Mouse (Mus musculus): ENCODE results near the gene Rad51. TPM values are rescaled to one million over a fixed set of nuclear protein-coding genes. Genes with fewer than 3 reads are reported as not detected.
A peak's percentile ranks its signal among the peaks of the same experiment; 100 is the strongest.

Gene Rad51
- polyA plus RNA-seq, 1 experiment from 2014 or later = 57.7 TPM

DNA sequence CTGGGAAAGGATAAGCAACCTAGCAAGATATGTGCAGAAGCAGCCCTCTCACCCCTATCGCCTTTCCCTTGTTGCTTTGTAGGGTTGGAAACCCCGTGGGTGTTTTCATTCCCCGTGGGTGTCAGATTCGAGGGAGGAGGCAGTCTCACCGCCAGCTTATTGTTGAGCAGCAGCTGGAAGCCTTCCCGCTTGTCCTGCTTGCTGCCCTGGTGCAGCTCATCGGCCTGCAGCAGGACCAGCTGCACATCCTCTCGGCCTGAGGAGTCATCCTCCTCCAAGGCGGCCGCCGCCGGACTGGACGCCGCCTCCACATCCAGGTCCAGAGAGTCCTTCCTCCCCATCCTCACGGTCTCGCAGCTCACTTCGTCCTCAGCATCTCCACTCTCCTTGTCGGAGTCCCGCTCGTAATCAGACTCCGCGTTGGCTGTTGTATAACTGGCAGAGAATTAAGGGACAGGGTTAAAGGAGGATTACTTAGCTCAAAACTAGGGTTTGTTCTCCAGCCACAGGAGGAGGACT is 34.6 kb downstream of the Rad51 start:
- no peak overlapping the region for H3K4me2 ChIP-seq (replicated peaks)
- no peak overlapping the region for H3K9ac ChIP-seq
- ATAC-seq (ENCODE audit: insufficient number of reproducible peaks, insufficient read depth, low FRiP score, low TSS enrichment) = no peak
- WGBS = 86% methylated on average over 22 of the region's 22 CpGs
- H3K4me3 ChIP-seq = no peak overlapping the region
- peaks cover 92% of the 10 kb centered on the region for H3K36me3 ChIP-seq
- no peaks in the 10 kb centered on the region for H3K9me3 ChIP-seq
- no peaks in the 10 kb centered on the region for H3K27me3 ChIP-seq
- H3K27ac ChIP-seq = no peak overlapping the region
- no peaks in the 10 kb centered on the region for H3K4me1 ChIP-seq

DNA sequence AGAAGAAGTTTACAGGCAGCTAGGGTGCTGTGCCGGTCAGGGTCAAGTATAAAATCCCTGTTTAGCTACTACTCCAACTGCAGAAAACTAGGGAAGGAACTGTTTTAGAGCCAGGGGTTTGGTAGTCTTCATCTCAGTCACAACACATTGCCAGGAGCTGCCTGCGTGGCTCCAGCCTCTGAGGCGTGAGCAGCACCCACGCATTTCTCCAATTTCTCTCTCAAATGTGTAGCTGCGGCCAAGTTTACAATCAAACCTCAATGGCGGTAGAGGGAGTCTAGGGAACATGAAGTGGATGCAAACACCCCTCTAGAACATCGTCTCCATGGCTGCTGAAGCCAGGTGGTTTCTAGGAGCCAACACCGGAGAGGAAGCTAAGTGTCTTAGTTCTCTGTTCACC is 35.2 kb downstream of the Rad51 start:
- ATAC-seq (ENCODE audit: insufficient number of reproducible peaks, insufficient read depth, low FRiP score, low TSS enrichment) = no peak
- peaks cover 92% of the 10 kb centered on the region for H3K36me3 ChIP-seq

GRCm38 (mm10) chr2:119152255-119152654 is 39.7 kb downstream of the Rad51 start:
- WGBS = 91% methylated on average over 6 of the region's 6 CpGs
- Histone ChIP-seq H3K36me3 (peaks cover 72% of the 10 kb centered on the region), H3K4me2 (replicated peaks) (no peak overlapping the region), H3K4me3 (no peak overlapping the region), H3K4me1 (peaks cover 12% of the 10 kb centered on the region; the same call in 1 of the 2 replicates), H3K27ac (no peak overlapping the region), H3K9ac (no peak overlapping the region), H3K9me3 (no peaks in the 10 kb centered on the region), H3K27me3 (no peaks in the 10 kb centered on the region)
- ATAC-seq (ENCODE audit: insufficient number of reproducible peaks, insufficient read depth, low FRiP score, low TSS enrichment) = no peak

More for the DNA sequence above, 35.2 kb downstream of the Rad51 start:
- Histone ChIP-seq H3K9ac (no peak overlapping the region), H3K4me1 (no peaks in the 10 kb centered on the region), H3K9me3 (no peaks in the 10 kb centered on the region), H3K27me3 (no peaks in the 10 kb centered on the region), H3K27ac (no peak overlapping the region), H3K4me2 (replicated peaks) (no peak overlapping the region), H3K4me3 (no peak overlapping the region)
- WGBS = 91% methylated on average over 8 of the region's 8 CpGs

- Histone ChIP-seq H3K9ac (no peak overlapping the region), H3K27me3 (no peaks in the 10 kb centered on the region), H3K4me1 (peaks cover 12% of the 10 kb centered on the region; the same call in 1 of the 2 replicates), H3K27ac (no peak overlapping the region), H3K9me3 (no peaks in the 10 kb centered on the region), H3K36me3 (peaks cover 47% of the 10 kb centered on the region), H3K4me3 (no peak overlapping the region), H3K4me2 (replicated peaks) (0 out of 2 replicates have a peak overlapping the region, but pooled peaks have one; percentile 5)
- 85% methylated on average over 2 of the region's 2 CpGs for WGBS
- ATAC-seq (ENCODE audit: insufficient number of reproducible peaks, insufficient read depth, low FRiP score, low TSS enrichment) = no peak
These were observed 42.1 kb downstream of the Rad51 start for GRCm38 (mm10) chr2:119154683-119155082.

GRCm38 (mm10) chr2:119155388-119155787 is 42.8 kb downstream of the Rad51 start:
- WGBS = 86% methylated on average over 9 of the region's 9 CpGs
- Histone ChIP-seq H3K4me2 (replicated peaks) (peak overlapping the region; percentile 98), H3K4me1 (peaks cover 12% of the 10 kb centered on the region; the same call in 1 of the 2 replicates), H3K4me3 (peak overlapping the region; percentile 99), H3K9me3 (no peaks in the 10 kb centered on the region), H3K27ac (no peak overlapping the region), H3K36me3 (peaks cover 40% of the 10 kb centered on the region), H3K27me3 (no peaks in the 10 kb centered on the region), H3K9ac (no peak overlapping the region)
- no peak for ATAC-seq (ENCODE audit: insufficient number of reproducible peaks, insufficient read depth, low FRiP score, low TSS enrichment)

DNA sequence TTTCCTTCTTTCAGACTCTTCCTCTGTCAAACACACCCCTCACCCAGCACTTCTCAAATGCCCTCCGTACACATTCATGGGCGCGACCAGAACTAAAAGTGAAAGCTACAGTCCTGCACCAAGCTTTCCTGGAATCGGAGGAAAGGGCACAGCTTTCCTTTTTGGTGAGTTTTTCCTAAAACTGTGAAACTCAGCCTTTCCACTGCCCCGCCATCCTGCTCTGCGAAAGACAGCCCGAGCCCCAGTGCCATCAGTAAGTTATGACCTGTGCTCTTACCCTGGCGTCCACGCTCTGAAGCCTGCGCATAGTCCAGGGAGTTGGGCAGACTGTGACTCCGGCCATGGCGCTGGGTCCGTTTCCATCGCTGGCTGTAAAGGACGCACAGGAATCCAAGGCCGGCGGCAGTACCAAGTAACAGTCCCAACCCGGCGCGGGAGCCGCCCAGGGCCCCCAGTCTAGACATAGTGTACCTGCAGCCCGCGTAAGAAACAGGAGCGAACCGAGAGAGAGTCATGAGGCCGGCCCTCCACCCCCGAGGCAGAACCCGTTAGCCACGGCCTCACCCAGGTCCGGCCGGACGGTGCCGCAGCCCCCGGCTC is 43.6 kb downstream of the Rad51 start:
- Histone ChIP-seq H3K4me1 (peaks cover 12% of the 10 kb centered on the region; the same call in 1 of the 2 replicates), H3K4me3 (peak overlapping the region; percentile 99), H3K36me3 (peaks cover 33% of the 10 kb centered on the region), H3K27me3 (no peaks in the 10 kb centered on the region), H3K4me2 (replicated peaks) (peak overlapping the region; percentile 98), H3K27ac (peak overlapping the region; percentile 41; the same call in 1 of the 2 replicates), H3K9me3 (no peaks in the 10 kb centered on the region), H3K9ac (peak overlapping the region; percentile 88)
- peak; percentile 49 for ATAC-seq (ENCODE audit: insufficient number of reproducible peaks, insufficient read depth, low FRiP score, low TSS enrichment)
- 6% methylated on average over 34 of the region's 34 CpGs for WGBS

GRCm38 (mm10) chr2:119156681-119157572 is 44.3 kb downstream of the Rad51 start, which contains the start of gene Rmdn3:
TSS of gene Rmdn3 (minus strand) at chr2:119157034.
- 1% methylated on average over 56 of the region's 57 CpGs for WGBS
- Histone ChIP-seq H3K27ac (peak within 1 kb of the TSS; percentile 41; the same call in 1 of the 2 replicates), H3K9ac (peak within 1 kb of the TSS; percentile 88), H3K27me3 (no peaks in the 10 kb centered on the region), H3K9me3 (no peaks in the 10 kb centered on the region), H3K4me3 (peak within 1 kb of the TSS; percentile 99), H3K36me3 (peaks cover 26% of the 10 kb centered on the region), H3K4me1 (peaks cover 12% of the 10 kb centered on the region; the same call in 1 of the 2 replicates), H3K4me2 (replicated peaks) (peak within 1 kb of the TSS; percentile 98)
- peak; percentile 64 for ATAC-seq (ENCODE audit: insufficient number of reproducible peaks, insufficient read depth, low FRiP score, low TSS enrichment)

GRCm38 (mm10) chr2:119157836-119158235 is 45.2 kb downstream of the Rad51 start:
- no peak for ATAC-seq (ENCODE audit: insufficient number of reproducible peaks, insufficient read depth, low FRiP score, low TSS enrichment)
- Histone ChIP-seq H3K9ac (no peak overlapping the region), H3K9me3 (no peaks in the 10 kb centered on the region), H3K27ac (no peak overlapping the region), H3K4me1 (peaks cover 12% of the 10 kb centered on the region; the same call in 1 of the 2 replicates), H3K4me2 (replicated peaks) (no peak overlapping the region), H3K36me3 (peaks cover 17% of the 10 kb centered on the region), H3K27me3 (no peaks in the 10 kb centered on the region), H3K4me3 (no peak overlapping the region)

DNA sequence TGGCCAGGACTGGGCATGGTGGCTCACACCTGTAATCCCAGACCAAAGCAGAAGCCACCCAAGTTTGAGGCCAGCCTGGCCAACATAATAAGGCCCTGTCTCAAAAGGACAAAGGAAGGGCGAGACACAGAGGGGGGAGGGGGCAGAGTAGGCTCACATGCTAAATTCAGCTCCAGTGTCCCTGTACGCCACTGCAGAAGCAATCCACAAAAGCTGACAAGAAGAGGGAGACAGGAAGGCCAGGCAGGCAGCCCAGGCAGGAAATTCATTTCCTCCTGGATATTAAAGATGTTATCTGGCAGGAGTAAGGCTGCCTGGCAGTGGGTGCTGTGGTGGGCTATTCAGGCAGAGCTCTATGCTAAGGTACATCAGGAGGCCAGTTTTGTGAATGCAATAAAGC is 48.7 kb downstream of the Rad51 start:
- no peak overlapping the region for H3K9ac ChIP-seq
- H3K27me3 ChIP-seq = 0 out of 2 replicates have a peak, but pooled peaks cover 12% of the 10 kb centered on the region
- WGBS = 37% methylated on average over 2 of the region's 2 CpGs
- ATAC-seq (ENCODE audit: insufficient number of reproducible peaks, insufficient read depth, low FRiP score, low TSS enrichment) = no peak
- H3K27ac ChIP-seq = no peak overlapping the region
- H3K36me3 ChIP-seq = no peaks in the 10 kb centered on the region
- H3K4me1 ChIP-seq = peaks cover under 1% of the 10 kb centered on the region; the same call in 1 of the 2 replicates
- H3K4me2 ChIP-seq (replicated peaks) = no peak overlapping the region
- H3K9me3 ChIP-seq = no peaks in the 10 kb centered on the region
- H3K4me3 ChIP-seq = no peak overlapping the region

DNA sequence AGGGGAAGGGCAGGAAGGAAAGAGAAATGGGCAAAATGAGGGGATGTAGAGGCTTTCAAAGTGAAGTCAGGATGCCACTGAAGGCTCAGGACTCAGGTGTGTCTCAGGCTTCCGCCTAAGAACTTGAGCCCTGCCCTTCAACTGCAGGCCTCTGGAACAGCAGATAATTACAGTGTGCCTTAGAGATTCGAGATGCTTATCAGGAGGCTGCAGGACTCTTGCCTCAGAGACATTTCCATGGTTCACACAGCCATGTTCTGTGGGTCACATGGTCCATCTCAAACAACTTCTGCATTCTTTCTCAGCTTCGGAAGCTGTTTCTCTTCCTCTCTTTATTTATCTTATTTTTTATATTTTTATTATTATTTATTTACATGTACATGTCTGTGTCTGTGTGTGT is 50.5 kb downstream of the Rad51 start:
- Histone ChIP-seq H3K4me2 (replicated peaks) (no peak overlapping the region), H3K4me3 (no peak overlapping the region), H3K36me3 (no peaks in the 10 kb centered on the region), H3K27ac (no peak overlapping the region), H3K27me3 (peaks cover 28% of the 10 kb centered on the region), H3K9me3 (no peaks in the 10 kb centered on the region), H3K4me1 (peaks cover 14% of the 10 kb centered on the region), H3K9ac (no peak overlapping the region)
- 55% methylated on average over 3 of the region's 3 CpGs for WGBS
- ATAC-seq (ENCODE audit: insufficient number of reproducible peaks, insufficient read depth, low FRiP score, low TSS enrichment) = no peak

- no peaks in the 10 kb centered on the region for H3K9me3 ChIP-seq
- no peak overlapping the region for H3K9ac ChIP-seq
- H3K4me1 ChIP-seq = peaks cover 15% of the 10 kb centered on the region
- no peak overlapping the region for H3K27ac ChIP-seq
- peaks cover 35% of the 10 kb centered on the region for H3K27me3 ChIP-seq
- H3K36me3 ChIP-seq = no peaks in the 10 kb centered on the region
- H3K4me3 ChIP-seq = no peak overlapping the region
- WGBS = 85% methylated on average over 4 of the region's 4 CpGs
- ATAC-seq (ENCODE audit: insufficient number of reproducible peaks, insufficient read depth, low FRiP score, low TSS enrichment) = no peak
- H3K4me2 ChIP-seq (replicated peaks) = no peak overlapping the region
These were observed 51.4 kb downstream of the Rad51 start for GRCm38 (mm10) chr2:119163999-119164398.

Data from embryonic facial prominence, embryonic 12.5 days (tissue).